Mouse (Mus musculus) olfactory bulb, adult 2 months (tissue): ENCODE data around the gene Tpcn1.

ENCODE experiments used
- CTCF ChIP-seq: fragments of 200-500 bp; IDR thresholded peaks from 2 replicates; pipeline ENCODE4 v1.5.1; 2012; ENCODE audit warnings: low read depth, mild to moderate bottlenecking, low read length, moderate library complexity; ENCODE audit not compliant: insufficient read depth
- POLR2A ChIP-seq: fragments of 200-500 bp; IDR thresholded peaks from 2 replicates; pipeline ENCODE4 v1.6.1; 2012; ENCODE audit warnings: mild to moderate bottlenecking, low read depth, low read length, moderate library complexity; ENCODE audit not compliant: insufficient read depth

GRCm38 (mm10) chr5:120620375-120621077, 32.1 kb upstream of the Tpcn1 start:
- TF ChIP-seq CTCF (peak; percentile 94), POLR2A (no peak)
